11 mouse cellular contexts compared by ENCODE assay signal in genomic region chr9:97055906-97056305, GRCm38 (mm10). TPM values are rescaled to one million over a fixed set of nuclear protein-coding genes. Genes with fewer than 3 reads are reported as not detected.
DNase-seq lines count a peak whose midpoint lies in the region; ATAC-seq and TF ChIP-seq lines count a peak whose summit lies in the region.
"Had no signal": no experiment of that assay in that cellular context is flagged by ENCODE, and none has a peak within 500 bp of the region (broad histone marks: within the 10 kb centered on the region; RNA-seq: fewer than 3 reads in every experiment).

No protein-coding gene starts in this region.

- H3K27ac ChIP-seq in heart, embryonic 15.5 days, result peak overlapping the region; percentile 7; the same call in 1 of the 2 replicates
- no peak overlapping the region for H3K27ac ChIP-seq in heart, adult 2 months
- peak overlapping the region; percentile 48; the same call in 1 of the 2 replicates for H3K27ac ChIP-seq in midbrain, embryonic 13.5 days
- no peak overlapping the region for H3K27ac ChIP-seq in lung, postnatal 0 days (ENCODE audit: low read length)

- no peak overlapping the region for H3K4me3 ChIP-seq in heart, embryonic 15.5 days
- H3K4me3 ChIP-seq in heart, adult 2 months, result no peak overlapping the region
- H3K4me3 ChIP-seq in midbrain, embryonic 13.5 days (replicated peaks), result no peak overlapping the region
- H3K4me3 ChIP-seq in lung, postnatal 0 days (ENCODE audit: low read depth, low read length), result no peak overlapping the region

- no peak for TF ChIP-seq EP300 in heart, adult 2 months (IDR thresholded peaks at IDR 0.05; ENCODE audit: insufficient read depth, low read depth, low read length)
- no peak for TF ChIP-seq EP300 in lung, postnatal 0 days (IDR thresholded peaks at IDR 0.05)

- H3K9me3 ChIP-seq in heart, embryonic 15.5 days (replicated peaks), result no peaks in the 10 kb centered on the region
- H3K9me3 ChIP-seq in midbrain, embryonic 13.5 days, result no peaks in the 10 kb centered on the region
- no peaks in the 10 kb centered on the region for H3K9me3 ChIP-seq in lung, postnatal 0 days (ENCODE audit: low read length)
- H3K9me3 ChIP-seq: G1E had no signal

- no peaks in the 10 kb centered on the region for H3K36me3 ChIP-seq in heart, embryonic 15.5 days
- H3K36me3 ChIP-seq in heart, adult 2 months (ENCODE audit: control insufficient read depth, insufficient read depth, low read length), result no peaks in the 10 kb centered on the region
- H3K36me3 ChIP-seq in midbrain, embryonic 13.5 days, result no peaks in the 10 kb centered on the region
- no peaks in the 10 kb centered on the region for H3K36me3 ChIP-seq in lung, postnatal 0 days (ENCODE audit: insufficient read depth, low read length)

- TF ChIP-seq POLR2A in heart, adult 2 months (IDR thresholded peaks at IDR 0.05; ENCODE audit: insufficient read depth, low read depth, low read length), result no peak

- peaks cover 13% of the 10 kb centered on the region for H3K4me1 ChIP-seq in heart, embryonic 15.5 days (replicated peaks)
- no peaks in the 10 kb centered on the region for H3K4me1 ChIP-seq in heart, adult 2 months (ENCODE audit: control insufficient read depth, insufficient read depth, low read length)
- H3K4me1 ChIP-seq in midbrain, embryonic 13.5 days (replicated peaks), result peaks cover 26% of the 10 kb centered on the region
- no peaks in the 10 kb centered on the region; the same call in 1 of the 2 replicates for H3K4me1 ChIP-seq in lung, postnatal 0 days (ENCODE audit: insufficient read depth, low read depth, low read length)

- no peaks in the 10 kb centered on the region for H3K27me3 ChIP-seq in heart, embryonic 15.5 days
- no peaks in the 10 kb centered on the region for H3K27me3 ChIP-seq in heart, adult 2 months (ENCODE audit: control insufficient read depth, insufficient read depth, low read length)
- H3K27me3 ChIP-seq in midbrain, embryonic 13.5 days, result no peaks in the 10 kb centered on the region
- no peaks in the 10 kb centered on the region for H3K27me3 ChIP-seq in lung, postnatal 0 days (replicated peaks; ENCODE audit: insufficient read depth, low read length)

- 57% methylated on average over 14 of the region's 14 CpGs for WGBS in heart, embryonic 15.5 days
- 47% methylated on average over 14 of the region's 14 CpGs for WGBS in heart, adult 2 months
- 38% methylated on average over 14 of the region's 14 CpGs for WGBS in midbrain, embryonic 13.5 days
- WGBS in lung, postnatal 0 days, result 63% methylated on average over 14 of the region's 14 CpGs

- ATAC-seq in heart, embryonic 15.5 days (replicated peaks; ENCODE audit: insufficient number of reproducible peaks, insufficient read depth, low FRiP score, low read depth), result no peak
- no peak for ATAC-seq in midbrain, embryonic 13.5 days
- ATAC-seq in lung, postnatal 0 days, result no peak

- no peak for DNase-seq in heart, adult 2 months
- peak; percentile 24 for DNase-seq in embryo, embryonic 10.5 days (ENCODE audit: low spot score)
- DNase-seq in heart, postnatal 10 days, result peak; percentile 22 to 34
- no peak for DNase-seq in lung, postnatal 0 days (ENCODE audit: low spot score)
- no peak for DNase-seq in liver
- DNase-seq: cerebellum, postnatal 25 days; thymus, postnatal 4 days had no signal

- no peak for TF ChIP-seq CTCF in heart, adult 2 months (IDR thresholded peaks at IDR 0.05)
- no peak for TF ChIP-seq CTCF in lung, postnatal 0 days (IDR thresholded peaks at IDR 0.05)

- no peaks in the 10 kb centered on the region for H3K79me2 ChIP-seq in heart, adult 2 months (replicated peaks; ENCODE audit: control insufficient read depth, insufficient read depth, low read length)

- no peak overlapping the region for H3K9ac ChIP-seq in heart, embryonic 15.5 days
- H3K9ac ChIP-seq in heart, adult 2 months (ENCODE audit: low read depth, low read length), result no peak overlapping the region
- H3K9ac ChIP-seq in midbrain, embryonic 13.5 days (replicated peaks), result no peak overlapping the region
- no peak overlapping the region for H3K9ac ChIP-seq in lung, postnatal 0 days (replicated peaks; ENCODE audit: low read depth)

- intact Hi-C loops in heart, adult 2 months (cut with DNase I), result no loop called here
- intact Hi-C loops in heart, postnatal 10 days (cut with DNase I), result no loop called here

- peak overlapping the region; percentile 63; the same call in 1 of the 2 replicates for H3K4me2 ChIP-seq in heart, embryonic 15.5 days
- H3K4me2 ChIP-seq in midbrain, embryonic 13.5 days (replicated peaks), result 0 out of 2 replicates have a peak overlapping the region, but pooled peaks have one; percentile 15
- H3K4me2 ChIP-seq in lung, postnatal 0 days (replicated peaks; ENCODE audit: low read depth, low read length), result no peak overlapping the region

RNA-seq across cellular contexts. Expression of gene Spsb4, which starts 37.3 kb away (rescaled TPM):
- polyA plus RNA-seq in heart, embryonic 15.5 days (2015; fragmentation: Nextera tagmentation; extraction: Ambion mirVana), result 48.1 and 49.3 TPM in 2 replicates
- total RNA-seq in heart, adult 2 months (2021), result 1 to 10 TPM; 4.2 to 9.1 TPM
- polyA plus RNA-seq in heart, adult 2 months (2012; rRNA removed), result 7.2 and 7.6 TPM in 2 replicates
- total RNA-seq in heart, postnatal 10 days (2021), result 10 to 100 TPM; 11.4 to 17.9 TPM
- 64.2 and 64.9 TPM in 2 replicates for polyA plus RNA-seq in midbrain, embryonic 13.5 days (2015; fragmentation: Nextera tagmentation; extraction: Ambion mirVana)
- 2.2 and 2.5 TPM in 2 replicates for polyA plus RNA-seq in lung, postnatal 0 days (2015; fragmentation: Nextera tagmentation; extraction: Ambion mirVana)
- total RNA-seq: G1E; megakaryocyte-erythroid progenitor cell, adult 5-6 weeks had no signal
- polyA plus RNA-seq: G1E had no signal

RNA-seq across cellular contexts. Expression of gene Slc25a36, which starts 55.1 kb away (rescaled TPM):
- polyA plus RNA-seq in heart, embryonic 15.5 days (2015; fragmentation: Nextera tagmentation; extraction: Ambion mirVana), result 45.8 and 48.3 TPM in 2 replicates
- 10 to 100 TPM; 34.7 to 35.1 TPM for total RNA-seq in heart, adult 2 months (2021)
- polyA plus RNA-seq in heart, adult 2 months (2012; rRNA removed), result 14.1 and 30.9 TPM in 2 replicates
- 10 to 100 TPM; 38.6 to 42.3 TPM for total RNA-seq in heart, postnatal 10 days (2021)
- 74.5 and 85.7 TPM in 2 replicates for polyA plus RNA-seq in midbrain, embryonic 13.5 days (2015; fragmentation: Nextera tagmentation; extraction: Ambion mirVana)
- 54.1 and 63.7 TPM in 2 replicates for polyA plus RNA-seq in lung, postnatal 0 days (2015; fragmentation: Nextera tagmentation; extraction: Ambion mirVana)

Comparison
In these comparisons a context has a peak if more than half of its experiments do, and no peak if none do; other contexts are left out.
1. H3K27ac ChIP-seq: peak in heart, embryonic 15.5 days (single experiment) and midbrain, embryonic 13.5 days (single experiment); none in heart, adult 2 months (single experiment) and lung, postnatal 0 days (single experiment).
2. DNase-seq: peak in embryo, embryonic 10.5 days (single experiment) and heart, postnatal 10 days (2 of 2); none in heart, adult 2 months (0 of 2), lung, postnatal 0 days (single experiment) and liver (single experiment).